Mouse (Mus musculus) gastrocnemius, postnatal 4 days (tissue): ENCODE measurements around the gene Aip. TPM values are rescaled to one million over a fixed set of nuclear protein-coding genes. Genes with fewer than 3 reads are reported as not detected.

Experiments
- DNase-seq, 2 experiments: peaks; one replicate each; pipeline ENCODE4 v3.0.0; 2021 to 2022; ENCODE audit warnings: low spot score in 2 of 2, mixed read lengths in 2 of 2
- total RNA-seq, 2 experiments: library from RNA; stranded (reverse); gene quantifications; 2 replicates each; pipeline ENCODE4 v1.2.3; 2021

The Aip gene
- total RNA-seq, 2 experiments from 2014 or later = 49.9 to 61.1 TPM

DNA sequence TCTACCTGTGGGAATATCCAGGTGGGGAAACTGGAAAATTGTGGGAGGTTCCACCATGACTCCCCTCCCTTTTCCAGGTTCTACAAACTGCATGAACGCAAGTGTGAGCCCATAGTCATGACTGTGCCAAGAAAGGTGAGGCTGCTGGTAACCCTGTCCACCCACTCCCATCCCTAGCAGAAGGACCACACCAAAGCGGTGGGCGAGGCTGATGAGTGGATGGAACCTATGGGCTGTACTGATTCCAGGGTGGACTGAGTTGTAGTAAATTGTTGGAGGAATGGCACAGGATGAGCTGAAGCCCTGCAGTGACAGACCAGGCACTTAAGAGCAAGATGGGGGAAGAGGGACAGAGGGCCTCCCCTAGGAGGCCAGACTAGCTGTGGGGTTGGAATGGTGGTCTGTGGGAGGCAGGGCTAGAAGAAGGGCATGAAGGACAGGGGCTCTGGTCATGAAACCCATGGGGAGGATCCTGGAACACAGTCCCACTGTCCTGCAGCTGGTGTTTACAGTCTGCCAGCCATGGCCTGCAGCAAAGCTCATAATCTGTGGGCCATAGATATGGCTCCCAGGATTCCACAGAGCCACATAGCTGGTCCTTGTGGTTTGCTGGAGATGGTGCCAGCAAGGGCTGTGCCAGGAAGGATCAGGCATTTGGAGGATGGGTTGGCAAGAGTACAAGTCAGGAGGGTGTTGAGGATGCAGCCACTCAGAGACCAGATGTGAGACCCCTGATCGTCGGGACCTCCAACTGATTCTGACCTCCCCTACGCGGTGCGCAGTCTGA is 27.0 kb upstream of the Aip start:
- no peak for DNase-seq

DNA sequence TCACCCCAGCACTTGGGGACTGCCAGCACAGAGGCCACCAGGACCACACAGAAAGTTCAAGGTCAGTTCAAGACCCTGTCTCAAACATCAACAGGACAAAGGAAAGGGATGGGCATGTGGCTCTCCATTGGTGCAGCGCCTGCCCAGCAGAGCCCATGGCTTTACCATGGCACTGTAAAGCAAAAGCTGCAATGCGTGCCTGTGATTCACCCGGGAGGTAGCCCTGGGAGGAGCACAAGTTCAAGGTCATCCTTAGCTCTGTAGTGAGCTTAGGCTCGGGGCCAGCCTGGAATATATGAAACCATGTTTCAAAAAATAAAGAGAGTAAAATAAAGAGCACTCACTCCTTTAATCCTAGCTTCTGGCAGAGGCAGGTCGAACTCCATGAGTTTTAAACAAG is 26.2 kb upstream of the Aip start:
- no peak for DNase-seq

DNA sequence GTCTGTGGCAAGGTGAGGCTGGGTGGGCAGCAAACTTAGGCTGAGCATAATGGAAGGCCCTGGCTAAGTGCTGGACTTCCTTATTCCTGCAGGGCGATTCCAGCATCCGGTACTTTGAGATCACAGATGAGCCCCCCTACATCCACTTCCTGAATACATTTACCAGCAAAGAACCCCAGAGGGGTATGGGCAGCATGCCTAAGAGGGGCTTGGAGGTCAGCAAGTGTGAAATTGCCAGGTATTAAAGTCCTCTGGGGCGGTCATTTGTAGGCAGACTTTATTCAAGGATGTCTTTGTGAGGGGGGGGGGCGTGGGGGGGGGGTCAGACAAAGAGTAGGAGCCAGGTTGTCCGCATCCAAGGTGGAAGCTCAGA is 25.8 kb upstream of the Aip start:
- no peak for DNase-seq

DNA sequence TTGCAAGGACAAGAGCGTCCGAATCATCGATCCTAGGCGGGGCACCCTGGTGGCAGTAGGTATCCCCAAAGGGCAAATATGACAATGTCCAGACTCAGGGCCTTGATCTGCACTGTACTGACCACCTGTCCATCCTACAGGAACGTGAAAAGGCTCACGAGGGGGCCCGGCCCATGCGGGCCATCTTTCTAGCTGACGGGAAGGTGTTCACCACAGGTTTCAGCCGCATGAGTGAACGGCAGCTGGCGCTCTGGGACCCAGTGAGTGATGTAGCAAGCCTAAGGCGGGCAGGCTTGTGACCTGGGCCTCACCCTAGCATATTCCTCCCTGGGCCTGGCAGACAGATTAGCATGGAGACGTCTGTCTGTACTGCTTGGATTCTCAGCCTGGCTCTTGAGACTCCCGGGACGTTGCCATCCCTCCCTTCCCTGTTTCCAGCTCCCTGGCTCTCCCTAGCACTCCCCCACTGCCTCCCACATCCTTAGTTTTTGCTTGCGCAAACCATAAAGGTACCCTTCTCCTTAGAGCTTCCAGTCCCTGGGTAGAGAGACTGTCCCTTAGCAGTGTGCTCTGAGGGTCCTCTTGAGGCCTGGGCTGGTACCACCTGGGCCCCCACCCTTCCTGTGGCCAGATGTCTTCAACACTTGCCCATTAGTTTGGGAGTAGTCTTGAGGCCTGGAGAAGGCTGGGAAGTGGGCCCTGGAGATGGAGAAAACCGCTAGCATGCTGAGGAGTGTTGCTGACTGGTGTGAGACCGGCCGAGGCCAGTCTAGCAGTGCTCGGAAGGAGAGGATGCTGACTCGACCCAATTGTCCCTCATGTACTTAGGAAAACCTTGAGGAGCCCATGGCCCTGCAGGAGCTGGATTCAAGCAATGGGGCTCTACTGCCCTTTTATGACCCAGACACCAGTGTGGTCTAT is 25.2 kb upstream of the Aip start:
- DNase-seq = no peak

DNA sequence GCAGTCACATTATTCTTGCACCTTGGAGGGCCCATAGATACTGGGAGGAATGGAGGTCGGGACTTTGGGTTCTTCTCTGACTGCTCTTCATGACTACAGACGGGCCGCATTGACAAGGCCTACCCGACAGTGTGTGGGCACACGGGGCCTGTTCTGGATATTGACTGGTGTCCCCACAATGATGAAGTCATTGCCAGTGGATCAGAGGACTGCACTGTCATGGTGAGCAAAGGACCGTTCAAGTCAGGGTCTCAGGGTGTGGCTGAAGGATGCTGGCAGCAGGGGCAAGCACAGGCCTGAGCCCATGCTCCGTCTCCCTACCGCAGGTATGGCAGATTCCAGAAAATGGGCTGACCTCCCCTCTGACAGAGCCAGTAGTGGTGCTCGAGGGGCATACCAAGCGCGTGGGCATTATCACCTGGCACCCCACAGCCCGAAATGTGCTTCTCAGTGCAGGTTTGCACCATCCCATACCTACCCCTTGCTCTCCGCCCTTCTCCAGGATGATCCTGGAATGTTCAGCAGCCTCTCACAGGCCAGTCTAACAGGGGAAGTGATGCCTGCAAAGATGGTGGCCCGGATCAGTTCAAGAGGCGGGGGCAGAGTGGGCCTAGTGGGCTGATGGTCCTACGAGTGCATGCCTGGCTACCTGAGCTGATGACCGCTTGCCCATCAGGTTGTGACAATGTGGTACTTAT is 24.3 kb upstream of the Aip start:
- no peak for DNase-seq

DNA sequence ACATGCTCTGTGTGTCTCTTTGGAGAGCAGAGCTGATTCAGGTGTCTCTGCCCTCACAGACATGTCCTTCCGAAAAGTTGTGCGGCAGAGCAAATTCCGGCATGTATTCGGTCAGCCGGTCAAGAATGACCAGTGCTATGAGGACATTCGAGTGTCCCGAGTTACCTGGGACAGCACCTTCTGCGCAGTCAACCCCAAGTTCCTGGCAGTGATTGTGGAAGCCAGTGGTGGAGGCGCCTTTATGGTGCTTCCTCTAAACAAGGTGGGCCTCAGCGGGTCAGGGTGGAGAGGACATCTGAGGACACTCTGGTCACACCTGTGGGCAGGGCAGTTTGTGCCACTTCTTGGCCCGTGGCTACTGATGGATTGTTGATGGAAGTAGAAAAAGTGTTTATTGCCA is 23.6 kb upstream of the Aip start:
- DNase-seq = no peak

DNA sequence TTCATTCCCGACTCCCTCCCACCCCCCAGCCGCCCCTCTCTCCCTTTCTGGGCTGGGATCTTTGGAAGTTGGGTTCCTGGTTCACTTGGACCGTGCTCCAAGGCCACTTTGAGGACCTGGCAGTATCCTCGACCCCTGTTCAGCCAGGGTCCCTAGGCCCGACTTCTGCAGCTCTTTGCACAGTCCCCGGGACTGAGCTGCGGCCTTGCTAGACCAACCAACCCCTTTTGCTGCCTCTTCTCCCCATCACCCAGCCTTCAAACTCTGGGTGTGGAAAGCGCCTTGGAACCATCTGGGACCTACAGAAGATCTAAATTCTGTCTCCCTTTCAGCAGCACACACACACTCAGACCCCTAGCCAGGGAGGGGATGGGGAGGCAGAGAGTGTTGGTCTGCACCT is 23.2 kb upstream of the Aip start:
- no peak for DNase-seq

DNA sequence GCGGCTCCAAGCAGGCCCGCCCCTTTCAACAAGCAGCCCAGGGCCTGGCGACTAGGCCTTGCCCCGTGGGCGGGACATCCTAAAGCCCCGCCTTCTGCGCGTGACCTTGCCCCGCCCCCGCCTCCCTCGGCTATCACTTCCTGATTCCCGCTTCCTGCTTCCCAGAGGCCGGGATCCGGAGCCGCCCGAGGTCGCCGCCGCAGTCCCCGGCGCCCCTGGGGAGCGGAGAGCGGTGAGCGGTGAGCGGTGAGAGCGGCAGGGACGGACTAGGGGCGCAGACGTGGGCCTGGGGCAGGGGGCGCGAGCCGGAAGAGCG is 22.8 kb upstream of the Aip start, which contains the start of gene Coro1b:
Gene Coro1b (plus strand): TSS at position 129 of the 316 bp plus-strand sequence.
- DNase-seq = peak; percentile 97 to 99

DNA sequence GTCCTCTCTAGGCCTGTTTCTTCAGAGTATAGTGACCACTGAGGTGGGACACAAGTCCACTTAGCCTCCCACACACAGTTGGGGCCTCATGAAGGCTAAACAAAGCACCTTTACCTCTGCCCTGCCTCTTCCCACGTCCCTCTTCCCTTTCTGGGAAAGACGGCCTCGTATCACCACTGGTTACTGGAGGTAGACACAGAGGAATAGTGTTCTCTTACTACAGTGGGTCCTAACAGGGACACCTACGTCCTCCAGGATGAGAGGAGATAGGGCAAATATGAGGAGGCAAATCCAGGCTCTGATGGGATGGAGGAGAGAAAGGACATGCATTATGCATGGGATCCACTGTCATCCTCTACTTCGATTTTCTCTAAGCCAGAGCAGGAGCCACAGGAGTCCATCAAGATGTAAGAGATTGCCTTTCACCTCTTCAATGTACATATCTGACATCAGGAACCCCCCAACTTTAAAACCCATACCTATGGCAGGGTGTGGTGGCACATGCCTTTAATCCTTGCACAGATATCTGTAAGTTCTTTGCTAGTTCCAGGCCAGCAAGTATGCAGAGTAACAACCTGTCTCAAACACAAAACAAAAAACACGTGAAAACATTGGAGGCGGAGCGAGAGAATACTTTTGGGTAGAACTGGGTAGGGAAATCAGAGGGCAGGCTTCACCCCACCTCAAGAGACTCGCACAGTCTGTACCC is 22.3 kb upstream of the Aip start:
- no peak for DNase-seq

DNA sequence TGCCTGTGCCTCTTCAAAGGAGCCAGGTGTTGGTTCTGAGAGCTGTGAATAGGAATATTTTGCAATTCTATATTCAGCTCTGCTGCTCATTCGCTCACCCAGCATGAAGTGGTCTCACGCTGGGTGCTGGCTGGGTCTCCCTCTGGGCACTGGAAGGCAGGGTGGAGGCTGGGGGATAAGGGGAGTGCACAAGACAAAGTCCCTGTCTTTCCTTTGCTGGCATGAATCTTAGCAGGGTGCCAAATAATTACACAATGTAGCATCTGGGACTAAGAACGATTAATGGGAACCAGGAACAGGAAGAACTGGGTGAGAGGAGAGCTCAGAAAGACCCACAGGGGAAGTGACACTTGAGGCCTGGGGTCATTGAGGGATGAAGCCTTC is 21.4 kb upstream of the Aip start:
- DNase-seq = no peak

DNA sequence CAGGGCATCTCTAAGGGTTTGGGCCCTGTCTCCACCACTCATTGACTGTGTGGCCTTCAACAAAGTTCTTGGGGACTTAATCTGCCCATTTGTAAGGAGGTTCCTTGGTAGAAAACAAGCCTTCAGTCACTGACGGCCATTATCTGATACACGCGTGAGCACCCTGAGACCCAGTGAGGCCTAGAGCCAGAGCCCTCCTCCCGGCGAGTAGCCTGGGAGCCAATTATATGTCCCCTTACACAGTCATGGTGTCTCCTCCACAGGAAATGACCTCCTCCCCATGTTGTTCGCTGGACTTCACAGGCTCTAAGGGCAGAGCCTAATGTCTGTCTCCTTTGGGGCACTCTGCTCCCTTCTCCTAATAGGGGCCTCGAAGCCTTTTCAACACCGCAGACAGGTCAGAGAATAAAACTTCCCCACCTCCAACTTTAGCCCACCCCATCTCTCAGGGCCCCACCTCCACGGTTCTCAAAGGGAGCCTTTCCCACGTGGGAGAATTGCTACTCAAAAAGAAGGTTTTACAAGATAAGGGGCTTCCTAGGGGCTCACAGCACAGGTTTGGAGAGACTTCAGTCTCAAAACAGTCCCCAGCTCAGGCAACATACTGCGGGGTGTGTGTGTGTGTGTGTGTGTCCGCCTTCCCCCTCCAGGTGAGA is 20.8 kb upstream of the Aip start:
- no peak for DNase-seq

DNA sequence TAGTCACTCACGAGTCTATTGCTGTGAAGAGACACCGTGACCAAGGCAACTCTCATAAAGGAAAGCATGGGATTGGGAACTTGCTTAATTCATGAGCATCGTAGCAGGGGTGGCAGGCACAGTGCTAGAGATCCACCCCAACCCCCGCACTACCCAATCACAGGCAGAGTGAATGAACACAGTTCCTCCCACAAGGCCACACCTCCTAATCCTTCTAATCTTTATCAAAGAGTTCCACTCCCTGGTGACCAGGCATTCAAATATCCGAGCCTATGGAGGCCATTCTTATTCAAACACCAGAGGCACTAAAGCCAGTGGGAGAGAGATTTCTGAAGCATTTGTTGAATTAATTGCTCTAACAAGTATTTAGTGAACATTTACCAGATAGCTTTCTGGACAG is 20.3 kb upstream of the Aip start:
- DNase-seq = no peak

DNA sequence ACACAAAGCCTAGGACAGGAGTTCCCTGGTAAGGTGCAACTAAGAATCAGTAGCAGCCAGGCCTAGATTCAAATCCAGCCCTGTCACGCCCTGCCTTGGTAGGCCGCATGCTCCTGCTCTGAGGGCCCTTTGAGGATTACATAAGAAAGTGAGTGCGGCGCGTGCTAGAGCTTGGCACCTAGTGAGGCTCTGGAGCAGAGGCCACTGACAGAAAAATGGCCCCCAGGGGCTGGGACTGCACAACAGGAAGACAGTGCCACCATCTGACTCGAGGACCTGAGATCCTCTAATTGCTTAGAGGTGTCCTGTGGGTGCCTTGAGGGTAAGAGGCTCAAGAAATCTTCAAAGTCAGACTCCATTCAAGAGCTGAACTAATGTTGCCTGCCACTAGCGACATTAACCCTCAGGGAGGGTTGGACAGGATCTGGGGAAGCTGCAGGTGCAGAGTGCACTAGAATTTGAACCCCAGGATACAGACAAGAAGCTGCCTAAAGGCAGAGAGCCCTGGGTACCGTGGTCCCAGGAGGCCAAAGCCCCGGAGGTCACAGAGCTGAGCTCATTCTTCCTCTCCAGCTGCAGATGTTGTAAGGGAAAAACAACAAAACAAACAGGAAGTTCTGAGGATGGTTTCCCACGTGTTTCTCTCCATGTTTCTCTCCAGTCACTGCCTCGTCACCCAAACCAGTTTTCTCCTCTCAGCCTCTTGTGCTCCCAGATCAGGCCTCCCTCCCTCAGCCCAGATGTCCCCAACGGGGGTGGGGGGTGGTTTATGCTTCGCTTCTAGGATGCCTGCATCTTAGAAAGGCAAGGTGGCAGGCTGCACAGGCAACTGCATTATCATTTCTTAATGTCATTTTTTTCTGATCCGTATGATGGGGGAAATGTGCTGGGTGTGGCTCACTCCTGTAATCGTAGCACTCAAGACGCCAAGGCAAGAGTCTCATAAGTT is 19.2 kb upstream of the Aip start:
- peak in 1 of 2 experiments; percentile 7 for DNase-seq

DNA sequence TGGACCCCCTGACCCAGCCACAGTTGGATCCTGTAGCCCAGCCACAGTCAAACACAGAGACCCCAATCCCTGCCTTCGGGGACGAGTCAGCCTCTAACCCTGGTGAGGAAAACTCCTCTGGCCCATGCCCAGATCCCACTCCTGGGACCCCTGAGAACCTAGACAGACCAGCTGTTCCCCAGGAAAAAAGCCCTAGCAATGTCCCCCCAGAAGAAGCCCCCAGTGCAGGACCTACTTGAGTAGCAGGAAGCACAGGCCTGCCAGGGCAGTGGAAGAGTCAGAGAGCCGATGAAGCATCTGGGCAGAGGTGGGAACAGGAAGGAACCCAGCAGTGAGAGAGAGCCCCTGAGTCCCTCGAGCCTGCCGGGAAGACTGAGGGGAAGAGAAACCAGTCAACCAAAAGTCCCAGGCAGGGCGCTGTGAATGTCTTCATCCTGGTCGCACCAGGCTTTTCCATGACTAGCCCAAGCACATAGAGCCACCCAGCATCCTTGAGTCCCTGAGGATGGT is 18.2 kb upstream of the Aip start, which contains the start of gene Cabp4:
Gene Cabp4 (minus strand): TSS at position 275 of the 510 bp plus-strand sequence.
- peak in 1 of 2 experiments; percentile 9 for DNase-seq

DNA sequence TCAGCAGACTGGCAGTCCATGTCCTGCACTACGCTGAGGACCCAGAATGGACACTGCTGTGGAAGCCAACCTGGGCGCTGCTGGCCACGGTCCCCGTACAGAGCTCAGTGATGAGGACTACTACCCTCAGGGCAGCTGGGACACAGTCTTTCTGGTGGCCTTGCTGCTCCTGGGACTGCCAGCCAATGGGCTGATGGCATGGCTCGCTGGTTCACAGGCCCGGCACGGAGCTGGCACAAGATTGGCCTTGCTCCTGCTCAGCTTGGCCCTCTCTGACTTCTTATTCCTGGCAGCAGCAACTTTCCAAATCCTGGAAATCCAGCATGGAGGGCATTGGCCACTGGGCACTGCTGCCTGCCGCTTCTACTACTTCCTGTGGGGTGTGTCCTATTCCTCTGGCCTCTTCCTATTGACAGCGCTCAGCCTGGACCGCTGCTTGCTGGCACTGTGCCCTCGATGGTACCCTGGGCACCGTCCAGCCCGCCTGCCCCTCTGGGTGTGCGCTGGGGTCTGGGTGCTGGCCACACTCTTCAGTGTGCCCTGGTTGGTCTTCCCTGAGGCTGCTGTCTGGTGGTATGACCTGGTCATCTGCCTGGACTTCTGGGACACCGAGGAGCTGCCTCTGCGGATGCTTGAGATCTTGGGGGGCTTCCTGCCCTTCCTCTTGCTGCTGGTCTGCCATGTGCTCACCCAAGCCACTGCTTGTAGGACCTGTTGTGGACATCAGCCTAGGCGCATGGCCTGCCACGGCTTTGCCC is 16.9 kb upstream of the Aip start:
- peak in 1 of 2 experiments; percentile 12 for DNase-seq

DNA sequence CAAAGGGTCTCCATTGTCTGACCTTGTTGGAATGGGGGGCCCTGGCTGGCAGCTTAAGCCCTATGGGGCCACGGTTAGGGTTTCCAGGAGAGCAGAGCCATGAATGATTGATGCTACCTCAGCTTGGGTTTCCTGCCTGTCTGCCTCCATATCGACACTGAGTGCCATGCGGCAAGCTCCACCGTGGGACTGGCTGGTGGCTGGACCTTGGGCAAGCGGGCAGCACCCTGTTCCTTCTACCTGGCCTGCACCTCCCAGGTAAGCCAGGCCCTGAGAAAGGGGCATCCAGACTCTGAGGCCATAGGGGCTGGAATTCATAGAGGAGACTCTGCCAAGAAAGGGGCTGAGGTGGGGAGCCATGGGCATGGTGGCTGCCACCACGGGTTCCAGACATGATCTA is 14.5 kb upstream of the Aip start:
- no peak for DNase-seq

DNA sequence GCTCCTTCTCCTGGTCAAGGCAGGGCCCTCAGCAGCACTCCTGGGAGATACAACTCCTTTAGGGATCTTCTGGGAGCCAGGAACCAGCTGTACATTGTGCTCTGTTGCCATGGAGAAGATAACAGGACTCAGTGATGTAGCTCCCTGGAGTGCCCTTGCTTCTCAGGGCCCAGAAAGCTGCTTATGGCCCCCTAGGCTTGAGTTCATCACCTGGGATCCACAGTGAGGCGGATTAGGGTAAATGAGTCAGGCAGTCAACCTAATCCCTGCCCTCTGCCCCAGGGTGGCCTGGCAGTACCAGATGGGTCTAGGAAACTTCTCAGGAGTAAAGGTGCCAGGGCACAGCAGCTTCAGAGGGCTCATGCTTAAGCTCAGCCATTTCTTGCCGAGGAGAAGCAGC is 13.8 kb upstream of the Aip start, which contains the start of gene Gpr152:
Gene Gpr152 (plus strand): TSS at position 342 of the 400 bp plus-strand sequence.
- DNase-seq = peak in 1 of 2 experiments; percentile 7

DNA sequence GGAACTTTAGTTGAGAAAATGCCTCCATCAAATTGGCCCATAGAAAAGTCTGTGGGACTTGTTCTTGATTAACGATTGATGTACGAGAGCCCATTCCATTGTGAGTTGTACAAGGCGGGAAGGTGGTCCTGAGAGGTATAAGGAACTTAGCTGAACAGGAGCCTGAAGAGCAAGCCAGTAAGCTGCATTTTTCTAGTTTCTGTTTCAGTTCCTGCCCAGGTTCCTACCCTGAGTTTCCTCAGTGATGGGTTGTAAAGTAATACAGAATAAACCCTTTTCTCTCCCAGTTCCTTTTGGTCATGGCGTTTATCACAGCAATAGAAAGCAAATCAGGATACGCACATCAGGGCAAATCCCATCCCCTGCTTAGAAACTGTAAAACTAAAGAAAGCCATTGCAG is 12.3 kb upstream of the Aip start:
- no peak for DNase-seq
